Mouse (Mus musculus): Measurements from ENCODE around the gene Zranb1. TPM values are rescaled to one million over a fixed set of nuclear protein-coding genes. Genes with fewer than 3 reads are reported as not detected.

Zranb1 gene
- polyA plus RNA-seq, 1 experiment from 2014 or later = 32.6 TPM

GRCm38 (mm10) chr7:132903796-132904195, 27.1 kb upstream of the Zranb1 start:
- no peak overlapping the region for H3K4me2 ChIP-seq (replicated peaks)
- no peak overlapping the region for H3K27ac ChIP-seq
- ATAC-seq (ENCODE audit: low FRiP score) (no peak), DNase-seq (ENCODE audit: low spot score) (no peak)
- 87% methylated on average over 3 of the region's 3 CpGs for WGBS
- H3K4me1 ChIP-seq (replicated peaks; ENCODE audit: control insufficient read depth, insufficient read depth, low read length) = no peaks in the 10 kb centered on the region
- H3K36me3 ChIP-seq (replicated peaks; ENCODE audit: control insufficient read depth, insufficient read depth) = no peaks in the 10 kb centered on the region
- H3K9me3 ChIP-seq (ENCODE audit: control insufficient read depth, low read length) = no peaks in the 10 kb centered on the region
- H3K9ac ChIP-seq = no peak overlapping the region
- no peaks in the 10 kb centered on the region for H3K27me3 ChIP-seq (ENCODE audit: control insufficient read depth, insufficient read depth, low read length)
- no peak overlapping the region for H3K4me3 ChIP-seq (replicated peaks; ENCODE audit: low read length)

DNA sequence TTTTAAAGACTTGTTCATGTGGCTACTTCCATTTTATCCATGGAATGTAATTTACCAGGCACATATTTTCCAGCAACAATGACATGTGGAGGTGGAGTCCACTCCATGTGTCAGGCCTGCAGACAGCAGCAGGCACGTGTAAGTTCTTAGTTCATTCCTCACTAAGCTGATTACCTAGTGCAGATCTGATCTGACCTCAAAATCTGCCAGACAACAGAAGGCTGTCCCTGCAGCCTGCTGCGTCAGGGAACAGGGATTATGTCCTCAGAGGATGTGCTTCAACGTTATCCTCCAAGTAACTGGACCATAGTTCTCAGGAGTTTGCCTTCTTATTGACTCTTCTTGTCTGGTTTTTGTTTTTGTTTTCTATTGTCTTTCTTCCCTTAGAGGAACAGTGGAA, 9.0 kb upstream of the Zranb1 start:
- H3K9ac ChIP-seq = no peak overlapping the region
- H3K36me3 ChIP-seq (replicated peaks; ENCODE audit: control insufficient read depth, insufficient read depth) = no peaks in the 10 kb centered on the region
- no peak overlapping the region for H3K4me3 ChIP-seq (replicated peaks; ENCODE audit: low read length)
- no peak overlapping the region for H3K27ac ChIP-seq
- WGBS = 56% methylated on average over 3 of the region's 3 CpGs
- ATAC-seq (ENCODE audit: low FRiP score) = no peak
- no peak overlapping the region for H3K4me2 ChIP-seq (replicated peaks)
- H3K9me3 ChIP-seq (ENCODE audit: control insufficient read depth, low read length) = no peaks in the 10 kb centered on the region
- no peaks in the 10 kb centered on the region for H3K27me3 ChIP-seq (ENCODE audit: control insufficient read depth, insufficient read depth, low read length)
- no peak for DNase-seq (ENCODE audit: low spot score)
- H3K4me1 ChIP-seq (replicated peaks; ENCODE audit: control insufficient read depth, insufficient read depth, low read length) = no peaks in the 10 kb centered on the region

- no peak overlapping the region for H3K4me2 ChIP-seq (replicated peaks)
- H3K9me3 ChIP-seq (ENCODE audit: control insufficient read depth, low read length) = no peaks in the 10 kb centered on the region
- no peaks in the 10 kb centered on the region for H3K36me3 ChIP-seq (replicated peaks; ENCODE audit: control insufficient read depth, insufficient read depth)
- H3K4me1 ChIP-seq (replicated peaks; ENCODE audit: control insufficient read depth, insufficient read depth, low read length) = 0 out of 2 replicates have a peak, but pooled peaks cover 3% of the 10 kb centered on the region
- H3K27ac ChIP-seq = no peak overlapping the region
- no peak for DNase-seq (ENCODE audit: low spot score)
- WGBS = 87% methylated on average over 2 of the region's 2 CpGs
- no peak overlapping the region for H3K9ac ChIP-seq
- no peak overlapping the region for H3K4me3 ChIP-seq (replicated peaks; ENCODE audit: low read length)
- no peaks in the 10 kb centered on the region for H3K27me3 ChIP-seq (ENCODE audit: control insufficient read depth, insufficient read depth, low read length)
- ATAC-seq (ENCODE audit: low FRiP score) = no peak
Measured at GRCm38 (mm10) chr7:132925227-132925626, 5.7 kb upstream of the Zranb1 start.

- Histone ChIP-seq H3K36me3 (replicated peaks; ENCODE audit: control insufficient read depth, insufficient read depth) (no peaks in the 10 kb centered on the region), H3K27ac (no peak overlapping the region), H3K27me3 (ENCODE audit: control insufficient read depth, insufficient read depth, low read length) (no peaks in the 10 kb centered on the region), H3K9me3 (ENCODE audit: control insufficient read depth, low read length) (no peaks in the 10 kb centered on the region), H3K9ac (no peak overlapping the region), H3K4me3 (replicated peaks; ENCODE audit: low read length) (no peak overlapping the region), H3K4me2 (replicated peaks) (no peak overlapping the region), H3K4me1 (replicated peaks; ENCODE audit: control insufficient read depth, insufficient read depth, low read length) (peaks cover 8% of the 10 kb centered on the region)
- WGBS = 68% methylated on average over 3 of the region's 3 CpGs
- ATAC-seq (ENCODE audit: low FRiP score) (no peak), DNase-seq (ENCODE audit: low spot score) (no peak)
Measured at GRCm38 (mm10) chr7:132927201-132927600, 3.7 kb upstream of the Zranb1 start.

GRCm38 (mm10) chr7:132930055-132930454, 887 bp upstream of the Zranb1 start:
- Histone ChIP-seq H3K27ac (no peak overlapping the region), H3K9me3 (ENCODE audit: control insufficient read depth, low read length) (no peaks in the 10 kb centered on the region), H3K36me3 (replicated peaks; ENCODE audit: control insufficient read depth, insufficient read depth) (no peaks in the 10 kb centered on the region), H3K9ac (peak overlapping the region; percentile 92), H3K27me3 (ENCODE audit: control insufficient read depth, insufficient read depth, low read length) (no peaks in the 10 kb centered on the region), H3K4me2 (replicated peaks) (peak overlapping the region; percentile 66), H3K4me1 (replicated peaks; ENCODE audit: control insufficient read depth, insufficient read depth, low read length) (peaks cover 23% of the 10 kb centered on the region), H3K4me3 (replicated peaks; ENCODE audit: low read length) (peak overlapping the region; percentile 62)
- 82% methylated on average over 5 of the region's 5 CpGs for WGBS
- ATAC-seq (ENCODE audit: low FRiP score) (no peak), DNase-seq (ENCODE audit: low spot score) (no peak)

- no peak for ATAC-seq (ENCODE audit: low FRiP score)
Measured at GRCm38 (mm10) chr7:132931560-132932351, 814 bp downstream of the Zranb1 start.

DNA sequence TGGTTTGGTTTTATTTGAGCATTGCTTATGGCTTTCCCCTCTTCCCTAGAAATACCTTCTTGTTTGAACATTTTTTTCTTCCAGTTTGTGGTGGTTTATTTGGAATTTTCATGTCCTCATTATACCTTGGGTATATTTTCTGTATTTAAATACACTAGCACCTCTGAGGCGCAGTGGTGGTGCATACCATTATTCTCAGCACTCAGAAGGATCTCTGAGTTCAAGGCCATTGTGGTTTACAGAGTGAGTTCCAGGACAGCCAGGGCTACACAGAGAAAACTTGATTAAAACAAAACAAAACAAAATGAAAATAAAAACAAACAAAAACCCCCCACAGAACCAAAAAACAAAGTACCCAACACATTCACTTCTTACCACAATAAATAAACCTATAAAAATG, 2.4 kb downstream of the Zranb1 start:
- ATAC-seq (ENCODE audit: low FRiP score) (no peak), DNase-seq (ENCODE audit: low spot score) (no peak)
- H3K4me3 ChIP-seq (replicated peaks; ENCODE audit: low read length) = no peak overlapping the region
- no peaks in the 10 kb centered on the region for H3K36me3 ChIP-seq (replicated peaks; ENCODE audit: control insufficient read depth, insufficient read depth)
- H3K4me2 ChIP-seq (replicated peaks) = no peak overlapping the region
- H3K9ac ChIP-seq = no peak overlapping the region
- H3K27me3 ChIP-seq (ENCODE audit: control insufficient read depth, insufficient read depth, low read length) = no peaks in the 10 kb centered on the region
- H3K4me1 ChIP-seq (replicated peaks; ENCODE audit: control insufficient read depth, insufficient read depth, low read length) = peaks cover 23% of the 10 kb centered on the region
- no peak overlapping the region for H3K27ac ChIP-seq
- no peaks in the 10 kb centered on the region for H3K9me3 ChIP-seq (ENCODE audit: control insufficient read depth, low read length)
- 86% methylated on average over 1 of the region's 1 CpGs for WGBS

More at GRCm38 (mm10) chr7:132931560-132932351, 814 bp downstream of the Zranb1 start:
- no peaks in the 10 kb centered on the region for H3K27me3 ChIP-seq (ENCODE audit: control insufficient read depth, insufficient read depth, low read length)
- WGBS = under 1% methylated on average over 49 of the region's 55 CpGs
- no peaks in the 10 kb centered on the region for H3K9me3 ChIP-seq (ENCODE audit: control insufficient read depth, low read length)
- H3K27ac ChIP-seq = peak overlapping the region; percentile 98
- H3K4me2 ChIP-seq (replicated peaks) = peak overlapping the region; percentile 77
- no peaks in the 10 kb centered on the region for H3K36me3 ChIP-seq (replicated peaks; ENCODE audit: control insufficient read depth, insufficient read depth)
- peaks cover 23% of the 10 kb centered on the region for H3K4me1 ChIP-seq (replicated peaks; ENCODE audit: control insufficient read depth, insufficient read depth, low read length)
- H3K4me3 ChIP-seq (replicated peaks; ENCODE audit: low read length) = peak overlapping the region; percentile 62
- peak; percentile 26 for DNase-seq (ENCODE audit: low spot score)
- H3K9ac ChIP-seq = peak overlapping the region; percentile 92

GRCm38 (mm10) chr7:132934743-132935142, 3.8 kb downstream of the Zranb1 start:
- no peak overlapping the region for H3K4me3 ChIP-seq (replicated peaks; ENCODE audit: low read length)
- no peak for DNase-seq (ENCODE audit: low spot score)
- H3K4me1 ChIP-seq (replicated peaks; ENCODE audit: control insufficient read depth, insufficient read depth, low read length) = peaks cover 23% of the 10 kb centered on the region
- H3K36me3 ChIP-seq (replicated peaks; ENCODE audit: control insufficient read depth, insufficient read depth) = no peaks in the 10 kb centered on the region
- H3K9ac ChIP-seq = no peak overlapping the region
- no peak for ATAC-seq (ENCODE audit: low FRiP score)
- H3K4me2 ChIP-seq (replicated peaks) = no peak overlapping the region
- no peaks in the 10 kb centered on the region for H3K27me3 ChIP-seq (ENCODE audit: control insufficient read depth, insufficient read depth, low read length)
- H3K27ac ChIP-seq = no peak overlapping the region
- no peaks in the 10 kb centered on the region for H3K9me3 ChIP-seq (ENCODE audit: control insufficient read depth, low read length)

GRCm38 (mm10) chr7:132939118-132939517, 8.2 kb downstream of the Zranb1 start:
- ATAC-seq (ENCODE audit: low FRiP score) (no peak), DNase-seq (ENCODE audit: low spot score) (no peak)
- H3K4me1 ChIP-seq (replicated peaks; ENCODE audit: control insufficient read depth, insufficient read depth, low read length) = no peaks in the 10 kb centered on the region
- no peak overlapping the region for H3K9ac ChIP-seq
- no peaks in the 10 kb centered on the region for H3K36me3 ChIP-seq (replicated peaks; ENCODE audit: control insufficient read depth, insufficient read depth)
- H3K4me2 ChIP-seq (replicated peaks) = no peak overlapping the region
- no peak overlapping the region for H3K4me3 ChIP-seq (replicated peaks; ENCODE audit: low read length)
- H3K27me3 ChIP-seq (ENCODE audit: control insufficient read depth, insufficient read depth, low read length) = no peaks in the 10 kb centered on the region
- WGBS = 92% methylated on average over 2 of the region's 2 CpGs
- no peaks in the 10 kb centered on the region for H3K9me3 ChIP-seq (ENCODE audit: control insufficient read depth, low read length)
- H3K27ac ChIP-seq = no peak overlapping the region

Measured in hindbrain, embryonic 14.5 days (tissue).